Mouse (Mus musculus) cerebellum, adult 2 months (tissue): ENCODE measurements around the gene Olfr1490. TPM values are rescaled to one million over a fixed set of nuclear protein-coding genes. Genes with fewer than 3 reads are reported as not detected.
"Not testable (repeated sequence)": the region's sequence is repeated elsewhere in the genome, so short reads cannot be mapped to it uniquely, and the experiment has no call there.

Source experiments
- DNase-seq, 2 experiments: peaks; one replicate each; pipeline ENCODE4 v3.0.0; 2021
- H3K27ac ChIP-seq: fragments of 200-500 bp; 2 replicates; pipeline ENCODE4 v1.5.1; 2012; ENCODE audit warnings: low read length, control low read depth, inconsistent platforms; ENCODE audit not compliant: insufficient read depth
- H3K27me3 ChIP-seq: fragments of 200-500 bp; 2 replicates; pipeline ENCODE4 v1.6.1; 2012; ENCODE audit warnings: inconsistent platforms, mild to moderate bottlenecking, low read length, moderate library complexity; ENCODE audit not compliant: control insufficient read depth, insufficient read depth
- H3K4me1 ChIP-seq: fragments of 200-500 bp; 2 replicates; pipeline ENCODE4 v1.6.1; 2011; ENCODE audit warnings: low read length; ENCODE audit not compliant: control insufficient read depth, insufficient read depth
- H3K4me3 ChIP-seq: fragments of 200-500 bp; replicated peaks from 2 replicates; pipeline ENCODE3; 2011; ENCODE audit warnings: mild to moderate bottlenecking, low read depth, low read length, control low read depth; ENCODE audit not compliant: insufficient read depth
- CTCF ChIP-seq: fragments of 200-500 bp; IDR thresholded peaks from 2 replicates; pipeline ENCODE4 v1.5.1; 2011; ENCODE audit warnings: low read depth, mild to moderate bottlenecking, control low read depth, low read length, moderate library complexity, borderline replicate concordance; ENCODE audit not compliant: insufficient read depth
- POLR2A ChIP-seq: fragments of 200-500 bp; IDR thresholded peaks from 2 replicates; pipeline ENCODE4 v1.6.1; 2011; ENCODE audit warnings: low read length, control low read depth, borderline replicate concordance; ENCODE audit not compliant: insufficient read depth
- WGBS: fragments of 180-500 bp; shearing (Covaris S2); methylation state at CpG from one replicate; pipeline ENCODE4 v1.1.7; 2018; 5-methylcytosine and 5-hydroxymethylcytosine counted together
- polyA plus RNA-seq: library from polyadenylated mRNA; depleted of rRNA; stranded (reverse); fragments of >200 nt; gene quantifications from 2 replicates; pipeline ENCODE4 v1.2.3, GENCODE M21; 2012; rRNA removed

Gene Olfr1490
- polyA plus RNA-seq = not detected in 2 replicates

- H3K27ac ChIP-seq = no peak within 1 kb of the TSS
- no peak within 1 kb of the TSS for H3K4me3 ChIP-seq
- no peaks in the 10 kb centered on the region for H3K27me3 ChIP-seq
- TF ChIP-seq POLR2A (no peak), CTCF (no peak)
- no peak for DNase-seq
- no peaks in the 10 kb centered on the region for H3K4me1 ChIP-seq
- 34% methylated on average over 1 of the region's 1 CpGs for WGBS
Observed at GRCm38 (mm10) chr19:13650791-13651190, at the start of gene Olfr1490. Olfr1490 (plus strand) TSS chr19:13651091.

GRCm38 (mm10) chr19:13617075-13617474 is 33.8 kb upstream of the Olfr1490 start, which contains the start of gene Olfr1487:
Olfr1487 (plus strand) TSS chr19:13617375.
- not testable (repeated sequence) for H3K4me1 ChIP-seq, H3K27me3 ChIP-seq, H3K27ac ChIP-seq, H3K4me3 ChIP-seq, DNase-seq
- 82% methylated on average over 2 of the region's 2 CpGs for WGBS

- H3K4me1 ChIP-seq = no peaks in the 10 kb centered on the region
- no peak within 1 kb of the TSS for H3K4me3 ChIP-seq
- H3K27ac ChIP-seq = no peak within 1 kb of the TSS
- no peaks in the 10 kb centered on the region; the same call in 1 of the 2 replicates for H3K27me3 ChIP-seq
- 78% methylated on average over 1 of the region's 1 CpGs for WGBS
- no peak for DNase-seq
- no peak for TF ChIP-seq POLR2A
- no peak for TF ChIP-seq CTCF
Observed at GRCm38 (mm10) chr19:13631321-13631720, 19.6 kb upstream of the Olfr1490 start, which contains the start of gene Olfr1489. Olfr1489 (plus strand) TSS chr19:13631621.

GRCm38 (mm10) chr19:13696968-13697367 is 46.1 kb downstream of the Olfr1490 start, which contains the start of gene Olfr1491:
Olfr1491 (plus strand) TSS chr19:13697268.
- H3K4me1 ChIP-seq = no peaks in the 10 kb centered on the region
- no peaks in the 10 kb centered on the region for H3K27me3 ChIP-seq
- no peak within 1 kb of the TSS for H3K27ac ChIP-seq
- 71% methylated on average over 3 of the region's 3 CpGs for WGBS
- no peak for DNase-seq
- TF ChIP-seq POLR2A = no peak
- H3K4me3 ChIP-seq = no peak within 1 kb of the TSS

Other genes with a start within 250 kb of the Olfr1490 start
- gene Olfr1469, start 243.2 kb upstream of the Olfr1490 start, polyA plus RNA-seq = not detected in 2 replicates
- not detected in 2 replicates for gene Olfr1471, start 207.7 kb upstream of the Olfr1490 start, polyA plus RNA-seq
- gene Olfr1472, start 195.0 kb upstream of the Olfr1490 start, polyA plus RNA-seq = not detected in 2 replicates
- not detected in 2 replicates for gene Olfr1474, start 181.5 kb upstream of the Olfr1490 start, polyA plus RNA-seq
- gene Olfr1475, start 170.9 kb upstream of the Olfr1490 start, polyA plus RNA-seq = not detected in 2 replicates
- gene Olfr1477, start 150.5 kb upstream of the Olfr1490 start, polyA plus RNA-seq = not detected in 2 replicates
- not detected in 2 replicates for gene Olfr1480, start 123.2 kb upstream of the Olfr1490 start, polyA plus RNA-seq
- not detected in 2 replicates for gene Olfr1484, start 67.6 kb upstream of the Olfr1490 start, polyA plus RNA-seq
- not detected in 2 replicates for gene Olfr1487, start 33.7 kb upstream of the Olfr1490 start, polyA plus RNA-seq
- not detected in 2 replicates for gene Olfr1489, start 19.5 kb upstream of the Olfr1490 start, polyA plus RNA-seq
- gene Olfr1491, start 46.2 kb downstream of the Olfr1490 start, polyA plus RNA-seq = not detected in 2 replicates
- not detected in 2 replicates for gene Olfr1493-ps1, start 72.2 kb downstream of the Olfr1490 start, polyA plus RNA-seq
- gene Olfr1494, start 88.6 kb downstream of the Olfr1490 start, polyA plus RNA-seq = not detected in 2 replicates
- not detected in 2 replicates for gene Olfr1495, start 113.5 kb downstream of the Olfr1490 start, polyA plus RNA-seq
- gene Olfr1496, start 126.8 kb downstream of the Olfr1490 start, polyA plus RNA-seq = not detected in 2 replicates
- gene Olfr1497, start 147.1 kb downstream of the Olfr1490 start, polyA plus RNA-seq = not detected in 2 replicates
- not detected in 2 replicates for gene Olfr1499, start 168.4 kb downstream of the Olfr1490 start, polyA plus RNA-seq
- not detected in 2 replicates for gene Olfr1500, start 179.4 kb downstream of the Olfr1490 start, polyA plus RNA-seq
- not detected in 2 replicates for gene Olfr1501, start 199.6 kb downstream of the Olfr1490 start, polyA plus RNA-seq
- gene Olfr1502, start 210.7 kb downstream of the Olfr1490 start, polyA plus RNA-seq = not detected in 2 replicates
- not detected in 2 replicates for gene Olfr1504, start 246.8 kb downstream of the Olfr1490 start, polyA plus RNA-seq